Mouse (Mus musculus) left cerebral cortex, adult 6 months (tissue): ENCODE results near the gene Glcci1. TPM values are rescaled to one million over a fixed set of nuclear protein-coding genes. Genes with fewer than 3 reads are reported as not detected.

ENCODE experiments used
- long read RNA-seq, 2 experiments: library from polyadenylated mRNA; unstranded; transcript quantifications; one replicate each; pipeline ENCODE4 v2.0.0; 2019 to 2020
- polyA plus RNA-seq: library from polyadenylated mRNA; unstranded; fragments of <200 nt; fragmentation: Nextera tagmentation; gene quantifications from 2 replicates; pipeline ENCODE4 v1.2.3, GENCODE M21; 2021

Glcci1 gene
- 22.3 and 38.6 TPM in 2 replicates for polyA plus RNA-seq
- long read RNA-seq, experiment 1, partial matches to known transcripts = 1 of 17 reads
- long read RNA-seq, experiment 1, other reads (novel, unspliced or antisense) = 16 of 17 reads
- long read RNA-seq, experiment 2, partial matches to known transcripts = 7 of 20 reads
- long read RNA-seq, experiment 2, other reads (novel, unspliced or antisense) = 13 of 20 reads

DNA sequence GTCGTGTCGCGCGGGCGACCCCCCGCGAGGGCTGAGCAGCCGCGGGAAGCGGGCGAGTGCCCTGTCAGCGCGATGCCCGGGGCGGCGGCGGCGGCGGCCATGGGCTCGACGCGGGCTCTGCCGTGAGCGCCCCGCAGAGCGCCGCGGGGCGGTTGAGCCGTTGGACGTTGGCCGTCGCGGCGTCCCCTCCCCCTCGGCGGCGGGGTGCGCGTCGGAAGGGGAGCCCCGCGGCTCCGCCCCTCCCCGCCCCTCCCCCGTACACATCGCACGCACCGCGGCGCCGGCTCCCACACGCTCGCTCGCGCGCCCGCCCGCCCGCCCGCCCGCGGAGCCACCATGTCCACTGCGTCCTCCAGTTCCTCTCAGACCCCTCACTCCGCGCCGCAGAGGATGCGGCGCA, at the start of gene Glcci1:
TSS of gene Glcci1 (plus strand) at position 50 of the 400 bp plus-strand sequence.

